Mouse (Mus musculus) kidney, postnatal 4 days (tissue): Measurements from ENCODE around the gene Atg4d.
"Not testable (repeated sequence)": the region's sequence is repeated elsewhere in the genome, so short reads cannot be mapped to it uniquely, and the experiment has no call there.

Source experiments
- DNase-seq, 2 experiments: peaks; one replicate each; pipeline ENCODE4 v3.0.0; 2021; ENCODE audit warnings: mixed read lengths in 2 of 2

Gene Atg4d

GRCm38 (mm10) chr9:21241343-21241742, 23.8 kb upstream of the Atg4d start:
- peak; percentile 90 to 92 for DNase-seq

DNA sequence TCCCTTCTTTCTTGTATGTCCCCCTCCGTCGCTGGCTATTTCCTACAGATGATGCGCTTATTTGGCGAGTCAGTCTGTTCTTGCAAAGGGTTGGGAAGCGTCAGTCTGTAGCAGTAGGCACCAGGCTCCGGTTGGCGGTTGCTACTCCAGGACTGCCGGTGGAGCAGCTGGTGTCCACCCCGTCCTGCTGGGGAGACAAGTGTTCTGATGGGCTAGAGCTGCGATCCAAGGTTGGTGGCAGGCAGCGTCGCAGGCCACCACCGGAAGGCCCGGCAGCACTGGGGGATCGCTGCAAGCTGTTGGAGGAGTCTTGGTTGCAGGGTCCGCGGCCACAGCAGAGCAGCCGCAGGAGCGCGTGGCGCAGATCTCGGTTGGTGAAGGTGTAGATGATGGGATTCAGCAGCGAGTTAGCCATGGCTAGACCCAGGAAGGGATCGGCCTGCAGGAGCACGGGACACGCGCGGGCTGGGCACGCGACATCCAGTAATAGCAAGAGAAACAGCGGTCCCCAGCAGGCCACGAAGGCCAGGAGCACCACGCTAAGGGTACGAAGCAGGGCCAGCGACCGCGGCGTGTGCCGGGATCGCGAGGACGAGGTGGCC, 21.2 kb upstream of the Atg4d start:
- DNase-seq: peak in 1 of 2 experiments; percentile 36

- DNase-seq: peak; percentile 44 to 59
These were observed 20.5 kb upstream of the Atg4d start for GRCm38 (mm10) chr9:21244428-21245112.

DNA sequence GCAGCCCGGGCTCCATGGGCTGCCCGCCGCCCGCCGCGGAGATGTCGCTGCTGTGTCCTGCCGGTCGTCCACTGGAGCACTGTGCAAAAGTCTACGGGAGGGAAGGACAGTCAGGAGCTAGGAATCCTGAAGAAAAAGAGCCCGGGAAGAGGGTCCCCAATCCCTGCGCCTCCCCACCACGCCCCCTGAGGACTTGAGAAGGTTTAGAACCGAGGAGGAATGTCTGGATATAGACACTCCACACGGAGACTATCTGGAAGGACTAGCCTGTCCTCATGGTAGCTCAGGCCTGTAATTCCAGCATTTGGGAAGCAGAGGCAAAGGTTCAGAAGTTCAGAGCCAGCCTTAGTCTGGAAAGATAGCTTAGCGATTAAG, 20.0 kb upstream of the Atg4d start:
- no peak for DNase-seq

- DNase-seq: no peak
These were observed 18.8 kb upstream of the Atg4d start for GRCm38 (mm10) chr9:21246342-21246741.

DNA sequence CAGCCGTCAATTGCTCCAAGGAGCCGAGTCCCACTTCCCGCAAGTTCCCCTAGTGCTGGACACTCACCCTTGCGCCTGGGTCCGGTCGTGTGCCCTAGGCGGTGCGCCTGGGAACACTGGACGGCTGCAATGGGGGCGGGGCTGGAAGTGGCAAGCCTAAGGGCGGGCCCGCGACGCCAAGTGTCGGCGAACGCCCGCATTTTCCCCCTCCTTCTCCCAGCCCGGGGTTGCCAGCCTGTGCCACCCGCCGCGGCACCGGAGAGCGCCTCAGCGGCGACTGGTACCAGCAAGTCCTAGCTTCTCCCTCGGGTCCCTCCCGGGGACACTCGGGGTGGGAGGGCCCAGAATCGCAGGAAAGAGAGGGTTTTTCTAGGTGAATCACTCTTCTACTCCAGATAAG, 16.8 kb upstream of the Atg4d start, which contains the start of gene S1pr5:
Gene S1pr5, minus strand, starts transcription at position 118 of the 400 bp plus-strand sequence.
- peak; percentile 55 to 69 for DNase-seq

DNA sequence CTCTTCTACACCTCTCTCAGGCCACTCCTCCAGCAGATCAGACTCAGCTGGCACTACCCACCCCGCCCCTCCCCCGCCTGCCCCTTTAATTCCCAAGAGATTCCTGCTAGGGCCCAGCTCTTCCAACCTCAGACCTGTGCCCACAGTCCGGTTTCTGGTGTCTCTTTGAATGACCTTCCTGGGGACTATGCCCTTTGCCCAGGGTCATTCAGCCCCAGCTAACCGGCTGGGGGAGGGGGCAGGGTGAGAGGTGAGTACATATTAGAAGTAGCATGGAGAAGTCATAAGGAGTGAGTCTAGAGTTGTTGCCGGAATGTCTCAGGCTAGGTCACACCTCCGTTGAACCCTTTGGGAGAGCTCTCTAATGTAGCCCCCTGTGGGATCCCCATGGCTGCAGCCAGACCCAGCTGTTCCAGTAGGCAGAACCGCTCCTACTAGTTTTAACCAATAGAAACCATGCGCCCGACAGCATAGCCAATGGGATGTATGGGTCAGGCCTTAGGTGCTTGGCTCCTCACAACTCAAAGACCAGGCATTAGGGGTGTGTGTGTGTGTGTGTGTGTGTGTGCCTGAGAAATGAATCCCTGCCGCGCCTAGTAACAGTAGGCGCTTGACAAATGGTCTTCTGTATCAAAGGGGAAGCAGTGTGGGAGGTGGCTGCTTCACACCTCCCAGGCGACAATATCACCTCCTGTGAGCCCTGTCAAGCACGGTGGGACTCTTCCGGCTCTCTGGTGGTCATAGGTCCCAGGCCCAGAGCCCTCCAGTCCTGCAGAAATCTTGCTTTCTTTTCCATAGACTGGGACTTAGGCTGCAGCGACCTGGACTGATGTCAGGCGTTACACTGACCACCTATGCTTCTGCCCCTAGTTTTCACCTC, 15.2 kb upstream of the Atg4d start:
- no peak for DNase-seq

GRCm38 (mm10) chr9:21250509-21250908, 14.6 kb upstream of the Atg4d start:
- DNase-seq: no peak

DNA sequence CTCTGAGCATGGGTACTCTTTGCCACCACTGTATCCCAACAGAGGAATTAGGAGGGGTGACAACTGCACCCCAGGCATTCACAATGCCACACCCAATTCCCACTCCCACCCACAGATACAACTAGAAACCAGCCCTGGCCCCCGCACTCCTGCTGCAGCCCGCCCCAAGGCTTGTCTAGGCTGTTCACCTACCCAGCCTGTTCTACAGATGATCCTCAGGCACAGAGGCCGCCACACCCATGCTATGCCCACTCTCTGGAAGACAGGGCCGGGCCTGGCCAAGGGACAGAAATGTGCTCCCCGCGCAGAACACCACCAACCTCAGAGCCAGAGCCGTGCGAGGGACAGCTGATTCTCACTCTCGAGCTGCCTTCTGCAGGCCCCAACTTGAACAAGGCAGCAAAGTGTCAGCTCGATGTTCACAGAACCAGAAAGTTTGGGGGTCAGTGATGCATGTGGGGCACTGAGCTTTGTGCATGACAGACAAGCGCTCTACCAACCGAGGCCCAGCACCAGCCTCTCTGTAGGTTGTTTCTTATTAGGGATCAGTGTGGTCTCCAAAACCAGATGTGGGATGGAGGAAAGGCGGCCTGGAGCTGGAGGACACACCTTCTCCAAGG, 13.9 kb upstream of the Atg4d start:
- DNase-seq: no peak

DNA sequence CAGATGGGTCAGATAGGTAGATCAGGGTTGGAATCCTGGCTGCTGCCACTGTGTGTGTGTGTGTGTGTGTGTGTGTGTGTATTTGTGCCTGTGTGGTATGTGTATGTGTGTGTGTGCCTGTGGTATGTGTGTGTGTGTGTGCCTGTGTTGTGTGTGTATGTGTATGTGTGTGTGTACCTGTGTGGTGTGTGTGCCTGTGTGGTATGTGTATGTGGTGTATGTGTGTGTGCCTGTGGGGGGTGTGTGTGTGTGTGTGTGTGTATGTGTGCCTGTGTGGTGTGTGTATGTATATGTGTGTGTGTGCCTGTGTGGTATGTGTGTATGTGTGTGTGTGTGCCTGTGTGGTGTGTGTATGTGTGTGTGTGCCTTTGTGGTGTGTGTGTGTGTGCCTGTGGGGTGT, 10.4 kb upstream of the Atg4d start:
- no peak for DNase-seq

DNA sequence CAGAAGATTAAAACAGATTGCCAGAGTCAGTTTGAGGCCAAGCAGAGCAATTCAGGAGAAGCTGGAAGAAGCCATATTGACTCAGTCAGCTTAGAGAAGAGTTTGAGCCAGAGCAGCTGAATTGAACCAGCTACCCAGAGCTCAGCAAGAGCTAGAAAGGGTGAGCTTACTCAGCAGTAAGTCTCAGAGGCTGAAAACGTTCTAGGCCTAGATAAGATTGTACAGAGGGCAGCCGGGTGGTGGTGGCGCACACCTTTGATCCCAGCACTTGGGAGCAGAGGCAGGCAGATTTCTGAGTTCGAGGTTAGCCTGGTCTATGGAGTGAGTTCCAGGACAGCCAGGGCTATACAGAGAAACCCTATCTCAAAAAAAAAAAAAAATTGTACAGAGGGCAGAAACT, 8.7 kb upstream of the Atg4d start:
- not testable (repeated sequence) for DNase-seq

- DNase-seq: no peak
These were observed 4.5 kb upstream of the Atg4d start for GRCm38 (mm10) chr9:21260491-21261040.

DNA sequence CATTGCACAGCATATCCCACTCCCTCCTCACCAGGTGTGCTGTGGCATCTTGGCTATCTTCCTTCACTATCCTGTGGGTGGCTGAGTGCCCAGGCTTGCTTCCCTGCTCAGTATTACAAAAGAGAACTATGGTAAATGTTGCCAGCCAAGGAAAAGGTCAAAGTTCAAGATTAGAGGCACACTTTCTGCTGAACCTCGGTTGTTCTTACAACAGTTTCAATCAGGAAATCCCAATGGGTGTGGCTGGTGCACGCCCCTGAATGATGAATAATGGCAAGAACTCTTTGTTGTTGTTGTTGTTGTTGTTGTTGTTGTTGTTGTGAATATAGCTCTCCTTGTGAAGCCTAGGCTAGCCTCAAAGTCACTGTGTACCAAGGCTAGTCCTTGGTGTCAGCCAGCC, 3.3 kb upstream of the Atg4d start:
- no peak for DNase-seq

DNA sequence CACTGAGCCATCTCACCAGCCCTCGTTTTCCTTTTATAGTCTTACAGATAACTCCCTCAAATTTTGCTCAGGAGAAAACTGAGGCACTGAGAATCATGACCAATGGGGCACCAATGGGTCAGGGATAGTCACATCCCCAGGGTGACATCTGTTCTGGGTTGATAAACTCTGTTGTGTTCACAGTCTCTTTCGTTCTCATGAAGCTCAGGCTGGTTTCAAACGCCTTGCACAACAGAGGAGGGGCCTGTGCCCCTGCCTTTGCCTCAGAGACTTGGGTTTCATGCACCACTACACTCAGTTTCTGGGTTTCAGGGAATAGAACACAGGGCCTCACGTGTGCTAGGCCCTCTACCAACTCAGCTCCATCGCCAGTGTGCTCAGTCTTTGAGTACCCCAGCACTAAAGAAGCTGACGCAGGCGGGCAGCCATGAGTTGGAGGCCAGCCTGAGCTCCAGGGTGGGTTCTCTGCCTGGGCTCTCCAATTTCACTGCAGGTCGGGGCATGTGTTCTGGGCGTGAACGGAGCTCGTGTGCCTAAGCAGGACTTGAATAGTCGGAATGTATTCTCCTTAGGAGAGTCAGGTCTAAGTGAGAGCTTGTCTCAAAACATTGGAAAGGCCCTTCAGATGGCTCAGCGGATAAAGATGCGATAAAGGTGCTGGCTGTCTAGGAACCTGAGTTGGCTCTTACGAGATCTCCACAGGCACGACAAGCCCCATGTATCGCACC, 657 bp upstream of the Atg4d start:
- DNase-seq: no peak

DNA sequence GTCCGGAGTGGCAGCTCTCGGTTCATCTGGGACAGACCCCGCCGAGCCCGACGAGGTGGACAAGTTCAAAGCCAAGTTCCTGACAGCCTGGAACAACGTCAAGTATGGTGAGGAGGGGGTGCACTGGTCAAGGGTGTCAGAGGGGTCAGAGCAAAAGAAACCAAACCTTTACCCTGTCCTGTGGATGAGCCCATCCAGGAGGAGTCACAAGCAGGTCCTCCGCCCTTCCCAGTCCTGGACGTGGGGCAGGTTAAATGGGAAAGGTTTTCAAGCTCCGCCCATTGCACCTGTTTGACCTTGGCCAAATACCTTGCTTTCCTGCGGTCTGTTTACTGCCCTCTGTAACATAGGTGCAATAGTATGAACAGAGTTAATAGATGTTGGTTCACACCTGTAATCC, 518 bp downstream of the Atg4d start:
- DNase-seq: peak; percentile 50 to 56

DNA sequence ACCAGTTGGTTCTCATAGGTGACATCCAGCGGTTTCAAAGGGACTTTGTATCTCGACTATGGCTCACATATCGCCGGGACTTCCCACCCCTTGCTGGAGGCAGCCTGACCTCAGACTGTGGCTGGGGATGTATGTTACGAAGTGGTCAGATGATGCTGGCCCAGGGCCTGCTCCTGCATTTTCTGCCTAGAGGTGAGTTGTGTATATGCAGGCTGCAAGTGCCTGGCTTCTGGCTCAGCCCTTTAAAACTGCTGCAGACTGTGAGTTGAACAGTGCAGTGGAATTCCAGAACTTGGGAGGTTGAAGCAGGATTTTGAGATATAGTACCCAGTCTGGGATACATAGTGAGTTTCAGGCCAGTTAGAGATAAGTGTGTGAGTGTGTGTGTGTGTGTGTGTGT, 1.8 kb downstream of the Atg4d start:
- no peak for DNase-seq

DNA sequence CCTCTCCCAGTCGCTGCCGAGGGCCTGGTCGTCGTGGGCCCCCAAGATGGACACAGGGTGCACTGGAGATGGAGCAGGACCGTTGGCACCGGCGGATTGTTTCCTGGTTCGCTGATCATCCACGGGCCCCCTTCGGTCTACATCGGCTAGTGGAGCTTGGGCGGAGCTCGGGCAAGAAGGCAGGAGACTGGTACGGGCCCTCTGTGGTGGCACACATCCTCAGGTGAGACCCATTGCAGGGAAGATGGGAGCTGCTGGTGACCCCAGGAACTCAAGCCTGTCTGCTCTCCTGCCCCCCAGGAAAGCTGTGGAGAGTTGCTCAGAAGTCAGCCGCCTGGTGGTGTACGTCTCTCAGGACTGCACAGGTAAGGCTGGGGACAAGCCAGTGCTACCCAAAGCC, 3.2 kb downstream of the Atg4d start:
- no peak for DNase-seq

GRCm38 (mm10) chr9:21269590-21269989, 4.5 kb downstream of the Atg4d start:
- DNase-seq: not testable (repeated sequence)

DNA sequence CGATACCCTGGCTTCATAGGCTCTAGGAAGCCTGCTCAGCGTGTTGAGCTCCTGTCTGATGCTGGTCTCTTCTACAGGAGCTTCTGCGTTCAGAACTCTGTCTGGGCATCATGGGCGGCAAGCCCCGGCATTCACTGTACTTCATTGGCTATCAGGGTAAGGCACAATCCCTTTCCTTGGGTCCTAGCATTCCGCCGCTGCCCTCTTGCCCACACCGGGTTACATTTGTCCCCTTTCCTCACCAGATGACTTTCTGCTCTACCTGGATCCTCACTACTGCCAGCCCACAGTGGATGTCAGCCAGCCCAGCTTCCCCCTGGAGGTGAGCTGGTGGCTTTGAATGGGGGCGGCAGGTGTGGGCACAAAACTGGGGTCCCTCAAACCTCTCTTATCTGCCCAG, 7.3 kb downstream of the Atg4d start:
- no peak for DNase-seq

GRCm38 (mm10) chr9:21273094-21273493, 8.0 kb downstream of the Atg4d start:
- DNase-seq: no peak

DNA sequence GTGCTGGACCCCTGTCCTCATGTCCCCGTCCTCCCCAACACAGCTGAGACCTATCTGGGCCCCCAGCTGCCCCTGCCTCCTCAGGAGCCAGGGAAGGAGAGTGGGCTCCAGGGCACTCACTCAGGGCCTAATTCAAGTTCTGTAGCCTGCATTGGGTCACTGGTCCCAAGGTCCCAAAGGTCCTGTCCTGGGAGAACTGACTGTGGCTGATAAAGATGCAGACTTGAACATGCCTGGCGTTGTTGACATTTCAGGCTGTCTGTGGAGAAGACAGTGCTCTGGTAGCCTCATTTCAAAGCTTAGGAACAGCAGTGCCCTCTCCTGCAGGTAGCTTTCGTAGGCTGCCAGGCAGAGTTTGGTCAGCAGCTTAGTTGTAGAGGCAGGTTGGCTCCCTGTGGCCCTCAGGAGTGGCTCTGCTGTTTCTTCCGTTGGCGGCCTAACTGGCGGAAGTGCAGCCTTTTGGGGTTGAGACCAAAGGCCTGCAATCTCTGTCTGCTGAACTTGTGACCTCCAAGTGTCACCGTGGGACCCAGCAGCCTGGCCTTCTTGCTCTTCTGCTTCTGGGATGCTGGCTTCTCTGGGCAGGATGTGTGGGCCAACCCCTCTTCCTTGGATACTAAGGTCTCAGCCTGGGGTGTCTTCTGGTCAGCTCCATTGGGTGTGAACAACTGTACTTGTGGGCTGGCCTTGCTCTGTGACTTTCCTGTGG, 8.6 kb downstream of the Atg4d start:
- DNase-seq: no peak

DNA sequence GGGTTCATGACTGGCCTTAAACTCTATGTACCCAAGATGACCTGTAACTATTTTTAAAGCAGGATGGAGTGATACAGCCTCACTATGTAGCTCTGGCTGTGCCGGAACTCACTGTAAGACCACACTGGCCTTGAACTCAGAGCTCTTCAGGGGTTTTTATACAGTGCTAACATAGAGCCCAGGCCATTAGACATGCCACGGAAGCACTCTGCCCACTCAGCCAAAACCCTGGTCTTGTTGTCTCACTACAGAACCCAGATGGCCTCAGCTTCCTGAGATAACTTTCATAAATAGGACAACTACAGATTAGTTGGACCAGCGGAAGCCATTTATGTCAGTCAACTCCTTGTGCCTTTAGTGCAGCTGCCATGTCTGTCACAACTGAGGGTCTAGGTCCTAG, 9.2 kb downstream of the Atg4d start:
- DNase-seq: no peak
